Mouse (Mus musculus) forelimb bud, embryonic 11.5 days (tissue): ENCODE data around the gene Cutal.
"Not testable (repeated sequence)": the region's sequence is repeated elsewhere in the genome, so short reads cannot be mapped to it uniquely, and the experiment has no call there.

ENCODE experiments used
- DNase-seq: peaks from one replicate; pipeline ENCODE4 v3.0.0-alpha.2; 2012; ENCODE audit warnings: low read depth, low spot score

Gene Cutal

DNA sequence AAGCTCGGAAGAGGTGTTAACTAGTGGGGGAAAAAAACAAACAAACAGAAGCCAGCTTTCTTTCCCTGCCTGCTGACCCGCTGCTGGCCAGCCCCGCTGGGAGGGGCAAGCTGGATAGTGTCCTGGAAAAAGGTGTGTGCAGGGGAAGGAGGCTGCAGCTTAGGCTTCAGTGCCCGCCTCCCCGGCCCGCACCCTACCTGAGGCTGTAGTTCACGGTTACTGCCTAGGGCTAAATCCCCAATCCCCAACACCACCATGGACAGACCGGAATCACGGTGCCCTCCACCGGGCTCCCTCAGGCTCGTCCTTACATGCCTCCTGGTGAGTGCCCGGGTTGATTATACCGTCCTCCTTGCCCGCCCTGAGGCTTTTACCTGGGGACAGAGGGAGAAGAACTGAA lies at the start of gene Cutal:
Cutal (plus strand) TSS at position 126 of the 400 bp plus-strand sequence.
- DNase-seq, result no peak

GRCm38 (mm10) chr2:34825827-34826459 lies 48.3 kb upstream of the Cutal start, which contains the start of gene Fbxw2:
Fbxw2 (minus strand) TSS chr2:34826311.
- peak; percentile 92 for DNase-seq

DNA sequence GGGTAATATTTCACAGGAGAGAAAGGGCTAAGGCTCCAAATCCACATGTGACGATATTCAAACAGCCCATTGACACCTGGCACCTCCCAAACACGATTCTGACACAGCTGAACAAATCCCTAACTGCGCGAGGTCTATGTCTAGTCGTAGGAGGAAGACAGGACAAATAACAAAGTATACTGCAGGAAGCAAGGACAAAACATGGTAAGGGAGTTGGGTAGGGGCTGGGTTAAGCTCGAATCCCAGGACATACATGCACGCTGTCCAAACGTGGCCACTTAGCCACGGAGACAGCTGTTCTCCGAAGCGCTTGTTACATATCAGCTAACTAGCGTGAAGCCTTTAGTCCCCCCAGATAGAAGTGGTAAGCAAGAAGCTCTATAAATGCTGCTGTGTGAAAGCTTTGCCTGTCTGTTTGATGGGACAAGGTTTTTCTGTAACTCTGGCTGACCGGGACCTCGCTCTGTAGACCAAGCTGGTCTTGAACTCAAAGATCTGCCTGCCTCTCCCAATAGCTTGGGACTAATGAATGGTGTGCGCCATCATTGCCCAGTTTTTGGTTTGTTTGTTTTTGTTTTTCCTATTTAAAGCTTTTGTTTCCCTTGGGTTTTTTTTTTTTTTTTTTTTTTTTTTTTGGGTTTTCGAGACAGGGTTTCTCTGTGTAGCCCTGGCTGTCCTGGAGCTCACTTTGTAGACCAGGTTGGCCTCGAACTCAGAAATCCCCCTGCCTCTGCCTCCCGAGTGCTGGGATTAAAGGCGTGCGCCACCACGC lies 47.5 kb upstream of the Cutal start:
- peak; percentile 4 for DNase-seq

DNA sequence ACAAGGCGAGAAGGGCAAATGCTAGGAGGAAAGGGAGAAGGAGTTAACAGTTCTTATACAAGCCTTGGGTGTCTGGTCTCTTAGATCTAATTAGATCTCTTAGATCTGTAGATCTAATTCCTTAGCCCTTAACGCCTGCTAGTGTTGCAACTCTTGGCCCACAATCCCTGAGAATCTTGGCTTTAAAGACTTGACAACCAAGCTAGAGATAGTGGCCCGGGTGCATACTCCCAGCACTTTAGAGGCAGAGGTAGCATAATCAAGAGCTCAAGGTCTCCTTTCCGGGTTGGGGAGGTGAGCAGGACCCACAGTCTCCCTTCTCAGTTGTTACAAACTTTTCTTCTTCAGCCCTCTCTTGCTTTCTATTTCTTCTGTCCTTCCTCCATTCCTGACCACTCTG lies 46.6 kb upstream of the Cutal start:
- no peak for DNase-seq

GRCm38 (mm10) chr2:34828026-34828425 lies 46.2 kb upstream of the Cutal start:
- DNase-seq, result no peak

DNA sequence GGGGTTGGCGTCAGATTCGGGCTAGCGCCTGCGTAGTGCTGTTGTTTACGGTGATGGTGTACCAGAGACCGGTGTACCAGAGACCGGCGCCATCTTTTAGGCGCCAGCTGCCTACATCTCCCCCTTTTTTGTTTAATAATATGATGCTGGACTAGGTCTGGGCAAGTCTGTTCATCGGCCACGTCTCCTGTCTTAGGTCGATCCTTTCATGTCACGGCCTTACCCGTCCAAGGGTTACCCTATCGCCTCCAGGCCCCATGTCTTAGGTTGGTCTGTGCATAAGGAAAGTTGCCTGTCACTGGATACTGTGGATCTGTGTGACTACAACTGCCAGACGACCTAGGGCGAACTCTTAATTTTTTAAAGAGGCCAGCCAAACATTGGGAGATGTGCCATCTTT lies 44.1 kb upstream of the Cutal start:
- DNase-seq, result not testable (repeated sequence)

DNA sequence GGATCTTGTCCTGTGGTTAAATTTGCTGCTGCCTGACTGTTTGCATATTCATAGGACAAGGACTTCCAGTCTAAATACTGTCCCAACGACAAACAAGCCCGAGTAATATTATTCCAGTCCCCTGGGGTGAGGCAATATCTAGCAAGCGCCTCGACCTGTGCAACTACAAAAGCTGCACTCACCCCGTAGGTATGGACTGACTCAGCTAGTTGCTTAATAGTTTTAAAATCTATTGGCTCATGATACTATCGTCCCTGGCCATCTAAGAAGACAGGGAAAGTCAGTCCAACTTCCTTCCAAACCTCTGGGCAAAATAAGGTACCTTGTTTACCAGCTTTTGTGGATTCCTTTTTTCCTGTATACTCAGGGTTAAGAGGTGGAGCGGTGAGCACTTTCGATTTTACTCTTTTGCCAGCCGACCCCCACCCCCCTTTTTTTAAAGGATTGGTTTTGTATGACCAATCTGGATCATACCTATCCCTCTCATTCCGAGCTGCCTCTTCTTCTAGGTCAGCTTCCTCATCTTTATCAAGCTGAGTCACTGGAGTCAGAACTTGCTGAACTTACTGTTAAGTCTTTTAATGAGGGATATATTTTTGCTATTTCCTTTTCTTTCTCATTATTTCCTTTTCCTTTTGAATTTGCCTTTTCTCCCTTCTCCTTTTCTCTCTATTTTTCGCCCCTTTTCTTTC lies 41.3 kb upstream of the Cutal start, which contains the start of gene Gm34653:
Gm34653 (plus strand) TSS at position 242 of the 692 bp plus-strand sequence.
- DNase-seq, result not testable (repeated sequence)

DNA sequence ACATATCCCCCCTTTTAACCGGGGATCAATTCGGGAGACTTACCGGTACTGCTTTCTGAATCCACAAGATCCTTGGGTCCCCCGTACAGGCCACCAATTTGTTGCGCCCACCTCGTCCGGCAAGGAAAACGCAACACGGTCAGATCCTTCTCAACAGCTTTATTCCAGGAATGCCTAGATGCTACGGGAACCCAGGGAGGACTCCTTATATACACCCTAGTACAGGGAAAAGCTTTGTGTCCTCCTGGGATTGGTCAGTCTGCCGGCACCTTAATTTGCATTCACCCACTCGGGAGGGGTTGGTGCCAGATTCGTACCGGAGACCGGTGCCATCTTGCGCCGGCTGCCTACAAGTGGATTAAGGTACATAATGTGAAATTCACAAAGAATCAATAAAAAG lies 40.6 kb upstream of the Cutal start:
- DNase-seq, result no peak

DNA sequence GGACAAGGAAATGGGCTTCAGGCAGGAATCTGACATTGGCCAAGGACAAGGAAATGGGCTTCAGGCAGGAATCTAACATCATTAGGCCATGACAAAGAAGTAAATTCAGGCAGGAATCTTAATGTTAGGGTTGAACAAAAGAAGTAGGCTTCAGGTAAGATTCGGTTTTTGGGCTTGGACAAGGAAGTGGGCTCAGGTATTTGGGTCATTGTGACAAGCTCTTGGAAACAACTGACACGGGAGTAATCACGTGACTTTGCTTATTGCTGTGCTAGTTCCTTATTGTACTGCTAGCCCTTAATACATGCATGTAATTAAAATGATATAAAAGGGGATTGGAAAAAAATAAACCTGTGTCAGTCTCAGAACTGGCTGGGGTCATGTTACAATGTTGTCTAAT lies 38.5 kb upstream of the Cutal start:
- DNase-seq, result no peak

- DNase-seq, result not testable (repeated sequence)
Measured at GRCm38 (mm10) chr2:34840143-34840542, 34.1 kb upstream of the Cutal start.

GRCm38 (mm10) chr2:34841706-34842105 lies 32.5 kb upstream of the Cutal start:
- no peak for DNase-seq

- no peak for DNase-seq
Measured at GRCm38 (mm10) chr2:34843211-34843939, 30.8 kb upstream of the Cutal start.

- DNase-seq, result no peak
Measured at GRCm38 (mm10) chr2:34847702-34848101, 26.5 kb upstream of the Cutal start.

GRCm38 (mm10) chr2:34855265-34855664 lies 18.9 kb upstream of the Cutal start:
- DNase-seq, result no peak

DNA sequence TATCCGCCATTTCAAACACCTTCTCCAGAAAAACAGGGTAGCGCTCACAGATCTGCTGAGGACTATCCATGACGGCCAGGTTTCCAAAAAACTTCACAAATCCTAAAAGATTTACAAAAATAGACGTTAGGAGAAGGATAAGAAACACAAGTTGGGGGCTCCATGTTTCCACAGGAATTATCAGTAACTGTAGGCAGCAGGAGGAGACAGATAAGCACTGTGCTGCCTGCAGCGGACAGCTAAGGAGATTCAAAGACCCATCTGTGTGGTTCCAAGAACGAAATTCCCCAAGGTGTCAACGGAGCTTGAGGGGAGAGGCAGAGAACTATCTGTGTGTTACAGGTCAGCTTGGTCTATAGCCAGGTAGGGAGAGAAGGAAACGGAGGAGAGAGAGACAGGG lies 16.5 kb upstream of the Cutal start:
- no peak for DNase-seq

DNA sequence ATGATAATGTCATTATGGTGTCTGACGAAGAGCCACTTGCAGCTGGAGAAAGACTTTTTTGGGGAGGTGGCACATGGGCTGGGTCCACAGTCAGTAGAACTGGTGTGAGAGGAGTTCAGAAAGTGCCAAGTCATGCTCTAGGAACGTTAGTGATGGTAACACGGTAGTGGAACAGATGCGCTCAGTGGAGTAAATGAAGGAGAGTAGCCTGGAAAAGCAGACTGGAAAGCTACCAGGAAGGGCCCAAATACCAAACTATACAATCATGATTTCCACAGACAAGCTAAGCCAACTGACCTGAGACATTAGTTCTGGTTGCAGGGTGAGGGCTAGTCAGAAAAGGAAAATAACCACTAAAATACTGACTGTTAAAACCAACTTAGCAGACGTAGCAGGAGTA lies 4.5 kb upstream of the Cutal start:
- DNase-seq, result no peak

GRCm38 (mm10) chr2:34870520-34871474 lies 3.4 kb upstream of the Cutal start:
- DNase-seq, result peak; percentile 99

DNA sequence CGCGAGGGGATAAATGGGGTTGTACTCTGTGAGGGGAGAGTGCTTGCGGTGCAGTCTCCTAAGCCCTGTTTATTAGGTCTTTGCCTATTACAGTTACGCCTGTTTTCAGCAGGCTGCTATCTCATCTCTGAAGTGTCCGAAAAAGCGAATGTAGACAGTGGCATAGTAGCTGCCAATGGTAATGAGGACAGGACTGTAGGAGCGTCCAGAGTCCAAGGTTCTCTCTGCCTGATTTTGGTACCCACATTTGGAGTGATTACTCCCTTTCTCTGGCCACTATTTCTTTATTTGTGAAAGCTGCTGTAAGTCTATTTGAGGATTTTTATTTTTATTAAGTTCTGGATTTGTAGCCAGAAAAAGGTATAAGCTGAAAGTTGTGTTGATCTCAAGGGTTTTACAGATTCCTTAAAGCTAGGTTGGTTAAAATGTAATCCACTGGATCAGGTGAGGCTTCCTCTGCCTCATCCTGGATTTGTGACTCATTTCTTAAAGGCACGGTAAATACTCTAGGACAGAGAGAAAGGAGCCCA lies 685 bp downstream of the Cutal start, which contains the start of gene Psmd5:
Psmd5 (minus strand) TSS at position 153 of the 530 bp plus-strand sequence.
- DNase-seq, result no peak

DNA sequence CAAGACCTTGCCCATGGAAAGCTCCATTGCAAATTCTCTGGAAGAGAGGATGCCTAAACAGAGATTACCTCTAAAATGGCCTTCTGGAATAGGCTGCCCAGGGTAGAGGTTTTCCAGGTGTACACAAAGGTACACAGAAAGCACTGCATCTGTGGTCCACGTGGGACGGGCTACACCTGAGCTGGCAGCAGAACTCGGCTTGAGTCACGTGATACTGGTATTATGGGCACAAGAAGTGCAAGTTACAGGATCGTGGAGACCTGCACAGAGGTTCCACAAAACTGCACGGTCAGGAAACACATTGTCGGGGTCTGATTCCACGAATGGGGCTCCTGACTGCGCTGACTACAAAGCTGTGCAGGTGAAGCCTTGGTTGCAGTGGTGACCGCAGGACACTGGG lies 5.9 kb downstream of the Cutal start:
- DNase-seq, result no peak

DNA sequence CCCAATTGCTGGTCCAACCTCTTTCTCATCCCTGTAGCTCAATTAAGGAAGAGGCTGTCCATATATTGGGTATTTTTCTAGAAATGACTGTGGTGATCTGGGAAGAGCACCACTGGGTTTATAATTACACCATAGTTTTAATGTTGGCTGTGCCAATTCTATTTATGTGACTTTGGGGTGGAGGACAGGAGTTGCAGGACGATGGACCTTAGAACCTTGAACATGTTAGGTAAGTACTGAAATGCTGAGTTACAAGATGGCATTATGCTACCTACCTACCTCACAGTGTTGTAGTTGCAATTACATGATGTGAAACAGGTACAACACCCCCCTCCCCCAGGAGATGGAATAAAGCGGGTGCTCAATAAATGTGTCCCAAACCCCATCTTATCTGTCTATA lies 8.6 kb downstream of the Cutal start:
- no peak for DNase-seq
